Mouse (Mus musculus): Measurements from ENCODE around the gene Olfm1.
A peak's percentile ranks its signal among the peaks of the same experiment; 100 is the strongest.

The Olfm1 gene

GRCm38 (mm10) chr2:28192821-28193689 lies at the start of gene Olfm1:
Gene Olfm1 (plus strand): TSS chr2:28192992.
- DNase-seq (ENCODE audit: low read depth, low spot score), result no peak

- DNase-seq (ENCODE audit: low read depth, low spot score), result no peak
Measured at GRCm38 (mm10) chr2:28143417-28144045, 49.3 kb upstream of the Olfm1 start.

GRCm38 (mm10) chr2:28145702-28146101 lies 47.1 kb upstream of the Olfm1 start:
- no peak for DNase-seq (ENCODE audit: low read depth, low spot score)

GRCm38 (mm10) chr2:28146152-28146551 lies 46.6 kb upstream of the Olfm1 start:
- no peak for DNase-seq (ENCODE audit: low read depth, low spot score)

GRCm38 (mm10) chr2:28146685-28147084 lies 46.1 kb upstream of the Olfm1 start:
- no peak for DNase-seq (ENCODE audit: low read depth, low spot score)

- no peak for DNase-seq (ENCODE audit: low read depth, low spot score)
Measured at GRCm38 (mm10) chr2:28147248-28147794, 45.5 kb upstream of the Olfm1 start.

- no peak for DNase-seq (ENCODE audit: low read depth, low spot score)
Measured at GRCm38 (mm10) chr2:28149688-28150087, 43.1 kb upstream of the Olfm1 start.

- DNase-seq (ENCODE audit: low read depth, low spot score), result no peak
Measured at GRCm38 (mm10) chr2:28160568-28160967, 32.2 kb upstream of the Olfm1 start.

- no peak for DNase-seq (ENCODE audit: low read depth, low spot score)
Measured at GRCm38 (mm10) chr2:28165570-28165969, 27.2 kb upstream of the Olfm1 start.

GRCm38 (mm10) chr2:28169336-28169735 lies 23.5 kb upstream of the Olfm1 start:
- no peak for DNase-seq (ENCODE audit: low read depth, low spot score)

GRCm38 (mm10) chr2:28171962-28172361 lies 20.8 kb upstream of the Olfm1 start:
- DNase-seq (ENCODE audit: low read depth, low spot score), result no peak

GRCm38 (mm10) chr2:28173225-28174141 lies 19.3 kb upstream of the Olfm1 start:
- DNase-seq (ENCODE audit: low read depth, low spot score), result no peak

GRCm38 (mm10) chr2:28174441-28174840 lies 18.4 kb upstream of the Olfm1 start:
- DNase-seq (ENCODE audit: low read depth, low spot score), result no peak

- DNase-seq (ENCODE audit: low read depth, low spot score), result no peak
Measured at GRCm38 (mm10) chr2:28178600-28178999, 14.2 kb upstream of the Olfm1 start.

GRCm38 (mm10) chr2:28180053-28180452 lies 12.7 kb upstream of the Olfm1 start:
- DNase-seq (ENCODE audit: low read depth, low spot score), result no peak

GRCm38 (mm10) chr2:28188398-28188944 lies 4.3 kb upstream of the Olfm1 start:
- no peak for DNase-seq (ENCODE audit: low read depth, low spot score)

- no peak for DNase-seq (ENCODE audit: low read depth, low spot score)
Measured at GRCm38 (mm10) chr2:28193690-28194087, 897 bp downstream of the Olfm1 start.

- DNase-seq (ENCODE audit: low read depth, low spot score), result no peak
Measured at GRCm38 (mm10) chr2:28194962-28195617, 2.3 kb downstream of the Olfm1 start.

GRCm38 (mm10) chr2:28195726-28196125 lies 2.9 kb downstream of the Olfm1 start:
- DNase-seq (ENCODE audit: low read depth, low spot score), result no peak

GRCm38 (mm10) chr2:28201441-28201841 lies 8.6 kb downstream of the Olfm1 start:
- no peak for DNase-seq (ENCODE audit: low read depth, low spot score)

- peak; percentile 83 for DNase-seq (ENCODE audit: low read depth, low spot score)
Measured at GRCm38 (mm10) chr2:28204167-28204566, 11.4 kb downstream of the Olfm1 start.

Measured in retina, postnatal 7 days (tissue).